Mouse (Mus musculus): ENCODE data around the gene Grid1.

DNA sequence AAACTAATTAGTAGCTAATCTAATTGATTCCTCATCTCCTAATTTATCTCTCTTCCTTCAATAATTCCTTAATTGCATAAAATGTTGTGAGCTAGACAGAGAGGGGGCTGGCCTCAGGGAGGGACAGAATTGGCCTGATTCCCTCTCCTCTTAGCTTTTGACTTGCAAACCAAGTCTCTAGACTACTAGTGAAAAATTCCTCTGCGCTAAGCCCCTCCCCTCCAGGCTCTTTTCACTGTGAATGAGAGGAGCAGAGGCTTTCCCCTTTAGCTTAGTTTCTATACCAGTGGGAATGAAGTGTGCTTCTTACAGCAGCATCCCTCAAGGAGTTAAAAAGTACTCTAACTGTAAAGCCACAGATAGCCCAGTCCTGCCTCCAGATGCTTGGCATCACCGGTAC, 160.8 kb downstream of the Grid1 start:
- no peak for TF ChIP-seq CTCF (IDR thresholded peaks at IDR 0.05; ENCODE audit: low read depth, low read length)
- no peak for TF ChIP-seq POLR2A (IDR thresholded peaks at IDR 0.05; ENCODE audit: insufficient read depth, low read length)
